Mouse (Mus musculus): Measurements from ENCODE around the gene Triap1. TPM values are rescaled to one million over a fixed set of nuclear protein-coding genes. Genes with fewer than 3 reads are reported as not detected.
A peak's percentile ranks its signal among the peaks of the same experiment; 100 is the strongest.

Gene Triap1
- total and polyA plus RNA-seq, 3 experiments = 59.2 to 63.2 TPM; not detected in 1

DNA sequence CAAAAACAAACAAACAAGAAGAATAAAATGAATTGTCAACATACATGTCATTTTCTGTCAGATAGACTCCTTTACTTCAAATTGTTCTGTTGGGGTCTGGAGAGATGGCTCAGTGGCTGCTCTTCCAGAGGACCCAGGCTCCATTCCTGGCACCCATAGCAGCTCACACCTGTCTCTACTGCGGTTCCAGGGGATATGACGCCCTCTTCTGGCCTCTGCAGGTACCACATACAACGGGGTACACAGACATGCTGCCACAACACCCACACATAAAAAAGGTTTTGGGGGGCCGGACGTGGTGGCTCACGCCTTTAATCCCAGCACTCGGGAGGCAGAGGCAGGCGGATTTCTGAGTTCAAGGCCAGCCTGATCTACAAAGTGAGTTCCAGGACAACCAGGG, 46.9 kb upstream of the Triap1 start:
- peaks cover 0 to 12% of the 10 kb centered on the region in 2 experiments; a peak in 2 of 4 replicates for H3K4me1 ChIP-seq (ENCODE audit: control insufficient read depth in 1 of 2, insufficient read depth in 2 of 2, low read length in 2 of 2)
- H3K9me3 ChIP-seq (replicated peaks; ENCODE audit: insufficient read depth, low read length) = no peaks in the 10 kb centered on the region
- H3K9ac ChIP-seq (ENCODE audit: control insufficient read depth, low read depth, low read length, poor library complexity, severe bottlenecking) = no peak overlapping the region
- peaks cover 5% of the 10 kb centered on the region for H3K79me2 ChIP-seq (ENCODE audit: control insufficient read depth, insufficient read depth, low read length, poor library complexity)
- peak; percentile 49 for DNase-seq (ENCODE audit: low read depth, low spot score)
- no peak overlapping the region for H3K27ac ChIP-seq (ENCODE audit: control insufficient read depth, low read depth, low read length)
- no peaks in the 10 kb centered on the region for H3K27me3 ChIP-seq (ENCODE audit: control insufficient read depth in 1 of 2, insufficient read depth in 2 of 2, low read length in 2 of 2)
- H3K36me3 ChIP-seq (ENCODE audit: control insufficient read depth in 1 of 2, insufficient read depth in 2 of 2, low read length in 2 of 2) = peaks cover 15 to 16% of the 10 kb centered on the region in 2 experiments
- no peak overlapping the region for H3K4me3 ChIP-seq (ENCODE audit: control insufficient read depth in 1 of 2, insufficient read depth in 1 of 2, low read depth in 2 of 2, low read length in 2 of 2)
- no peak for TF ChIP-seq CHD2 (IDR thresholded peaks at IDR 0.05; ENCODE audit: low read length)
- TF ChIP-seq ZKSCAN1 (IDR thresholded peaks at IDR 0.05; ENCODE audit: low read depth, low read length) = no peak
- no peak for TF ChIP-seq ZNF384 (IDR thresholded peaks at IDR 0.05; ENCODE audit: low read depth, low read length)
- peak; percentile 39 to 64 (median 52) for TF ChIP-seq CTCF (IDR thresholded peaks at IDR 0.05 in 2 of 3, conservative IDR thresholded peaks at IDR 0.05 in 1 of 3; ENCODE audit: control insufficient read depth in 1 of 3, insufficient read depth in 1 of 3, low read depth in 2 of 3, low read length in 3 of 3, poor library complexity in 1 of 3, severe bottlenecking in 1 of 3)
- TF ChIP-seq MAZ (IDR thresholded peaks at IDR 0.05; ENCODE audit: low read depth, low read length) = no peak
- TF ChIP-seq MXI1 (IDR thresholded peaks at IDR 0.05; ENCODE audit: low read depth, low read length) = no peak
- no peak for TF ChIP-seq ELF1 (IDR thresholded peaks at IDR 0.05; ENCODE audit: low read depth, low read length)
- peak; percentile 30 for TF ChIP-seq RAD21 (IDR thresholded peaks at IDR 0.05; ENCODE audit: low read depth, low read length)
- no peak for TF ChIP-seq KAT2A (conservative IDR thresholded peaks at IDR 0.05; ENCODE audit: low read depth, low read length)
- no peak for TF ChIP-seq JUND (IDR thresholded peaks at IDR 0.05; ENCODE audit: low read depth, low read length)

GRCm38 (mm10) chr5:115296347-115296746, 44.7 kb upstream of the Triap1 start:
- Histone ChIP-seq H3K4me3 (ENCODE audit: control insufficient read depth in 1 of 2, insufficient read depth in 1 of 2, low read depth in 2 of 2, low read length in 2 of 2) (no peak overlapping the region), H3K36me3 (ENCODE audit: control insufficient read depth in 1 of 2, insufficient read depth in 2 of 2, low read length in 2 of 2) (peaks cover 15 to 20% of the 10 kb centered on the region in 2 experiments), H3K79me2 (ENCODE audit: control insufficient read depth, insufficient read depth, low read length, poor library complexity) (peaks cover 20% of the 10 kb centered on the region), H3K27me3 (ENCODE audit: control insufficient read depth in 1 of 2, insufficient read depth in 2 of 2, low read length in 2 of 2) (no peaks in the 10 kb centered on the region), H3K27ac (ENCODE audit: control insufficient read depth, low read depth, low read length) (peak overlapping the region; percentile 30), H3K9ac (ENCODE audit: control insufficient read depth, low read depth, low read length, poor library complexity, severe bottlenecking) (no peak overlapping the region), H3K4me1 (ENCODE audit: control insufficient read depth in 1 of 2, insufficient read depth in 2 of 2, low read length in 2 of 2) (peaks cover 0 to 12% of the 10 kb centered on the region in 2 experiments; a peak in 2 of 4 replicates), H3K9me3 (replicated peaks; ENCODE audit: insufficient read depth, low read length) (no peaks in the 10 kb centered on the region)
- TF ChIP-seq RAD21 (IDR thresholded peaks at IDR 0.05; ENCODE audit: low read depth, low read length) (no peak), ZC3H11A (IDR thresholded peaks at IDR 0.05; ENCODE audit: low read depth, low read length) (no peak), ZNF384 (IDR thresholded peaks at IDR 0.05; ENCODE audit: low read depth, low read length) (no peak), E2F4 (IDR thresholded peaks at IDR 0.05; ENCODE audit: borderline replicate concordance, low read depth, low read length) (no peak), RCOR1 (IDR thresholded peaks at IDR 0.05; ENCODE audit: low read depth, low read length) (no peak), SMC3 (IDR thresholded peaks at IDR 0.05; ENCODE audit: low read depth, low read length) (no peak), EP300 (IDR thresholded peaks at IDR 0.05; ENCODE audit: low read depth in 1 of 2, low read length in 2 of 2) (no peak), CHD2 (IDR thresholded peaks at IDR 0.05; ENCODE audit: low read length) (no peak), USF2 (IDR thresholded peaks at IDR 0.05; ENCODE audit: borderline replicate concordance in 1 of 2, insufficient read depth in 1 of 2, low read depth in 1 of 2, low read length in 2 of 2) (no peak), NRF1 (IDR thresholded peaks at IDR 0.05; ENCODE audit: insufficient read depth, low read depth, low read length, poor library complexity, severe bottlenecking) (no peak), ZMIZ1 (IDR thresholded peaks at IDR 0.05; ENCODE audit: low read depth, low read length) (no peak)
- DNase-seq (ENCODE audit: low read depth, low spot score) = no peak
